Mouse (Mus musculus): ENCODE data around the gene Trp53i11. TPM values are rescaled to one million over a fixed set of nuclear protein-coding genes. Genes with fewer than 3 reads are reported as not detected.
A peak's percentile ranks its signal among the peaks of the same experiment; 100 is the strongest.

Gene Trp53i11
- 10 to 100 TPM; 49.2 to 53.7 TPM for total RNA-seq (2021)
- long read RNA-seq, experiment 1, transcript Trp53i11-201 (8 exons, 2,654 nt), result major isoform, 41 of 74 reads
- long read RNA-seq, experiment 1, transcript Trp53i11-202 (8 exons, 2,703 nt), result minor isoform, 13 of 74 reads
- long read RNA-seq, experiment 1, partial matches to known transcripts, result 9 of 74 reads
- long read RNA-seq, experiment 1, other reads (novel, unspliced or antisense), result 11 of 74 reads
- long read RNA-seq, experiment 2, transcript Trp53i11-201 (8 exons, 2,654 nt), result major isoform, 53 of 102 reads
- long read RNA-seq, experiment 2, transcript Trp53i11-202 (8 exons, 2,703 nt), result minor isoform, 17 of 102 reads
- long read RNA-seq, experiment 2, partial matches to known transcripts, result 6 of 102 reads
- long read RNA-seq, experiment 2, other reads (novel, unspliced or antisense), result 26 of 102 reads

DNA sequence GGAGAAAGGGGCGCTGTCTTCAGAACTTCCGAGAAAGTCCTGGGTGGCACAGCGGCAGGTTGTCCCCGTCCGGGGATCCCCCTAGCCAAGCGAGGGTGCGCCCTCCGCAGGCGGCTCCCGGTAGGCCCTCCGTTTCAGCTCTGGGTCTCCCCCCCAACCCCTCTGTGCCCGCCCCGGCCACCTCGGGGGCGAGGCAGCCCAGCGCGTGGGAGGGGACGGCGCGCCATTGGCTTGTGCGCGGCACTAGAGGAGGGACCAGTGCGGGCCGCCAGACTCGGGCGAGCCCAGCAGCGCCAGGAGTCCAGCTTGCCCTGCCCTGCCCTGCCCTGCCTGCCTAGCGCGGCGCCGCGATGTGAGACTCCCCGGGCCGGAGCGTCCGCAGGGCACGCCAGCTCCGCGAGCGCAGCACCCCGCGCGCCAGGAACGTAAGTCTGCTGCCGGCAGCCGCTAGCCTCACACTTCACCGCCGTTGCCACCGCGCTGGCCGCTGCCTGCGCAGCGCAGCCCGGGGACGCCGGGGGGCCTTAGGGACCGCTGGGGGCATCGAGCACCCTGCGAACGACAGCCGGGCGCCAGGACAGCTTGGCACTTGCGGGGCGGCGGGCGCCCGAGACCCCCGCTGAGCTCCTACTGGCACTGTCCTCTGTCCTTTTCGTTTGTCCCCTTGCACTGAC is at the start of gene Trp53i11:
TSS of gene Trp53i11 (plus strand) at position 226 of the 674 bp plus-strand sequence.
- peak; percentile 70 to 72 for DNase-seq (ENCODE audit: low spot score in 2 of 2)

DNA sequence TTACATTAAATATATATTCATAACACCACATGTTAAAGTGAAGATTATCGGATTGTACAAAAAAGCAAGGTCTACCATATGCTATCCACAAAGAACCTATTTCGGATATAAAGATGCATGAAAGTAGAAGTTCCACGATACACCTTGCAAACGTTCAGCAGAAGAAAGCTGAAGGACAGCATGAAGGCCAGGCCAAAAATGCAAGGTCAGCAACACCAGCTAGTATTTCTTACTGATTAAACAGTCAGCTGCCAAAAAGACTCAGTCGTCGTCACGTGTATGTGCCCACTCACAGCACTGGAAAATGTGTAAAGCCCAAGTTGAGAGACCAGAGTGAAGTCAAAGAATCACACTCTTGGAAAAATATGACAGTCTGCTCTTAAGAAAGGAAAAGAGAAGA is 47.9 kb upstream of the Trp53i11 start:
- DNase-seq (ENCODE audit: low spot score in 2 of 2), result no peak

DNA sequence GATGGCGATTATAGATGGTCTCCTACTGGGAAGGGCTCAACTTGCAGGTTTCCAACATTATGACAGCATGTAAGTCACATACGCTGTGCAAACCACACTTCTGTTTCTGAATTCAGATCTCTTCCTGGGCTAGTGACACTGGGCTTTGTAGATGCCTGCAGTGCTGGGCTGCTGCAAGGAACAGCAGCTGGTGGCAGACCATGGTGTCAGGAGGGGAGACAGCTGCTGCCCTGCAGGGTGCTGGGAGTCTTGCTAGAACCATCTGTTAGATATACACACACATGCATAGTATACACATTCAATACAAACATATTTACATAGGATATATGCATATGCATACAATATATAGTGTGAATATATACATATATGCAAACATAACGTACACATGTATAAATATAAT is 46.0 kb upstream of the Trp53i11 start:
- no peak for DNase-seq (ENCODE audit: low spot score in 2 of 2)

DNA sequence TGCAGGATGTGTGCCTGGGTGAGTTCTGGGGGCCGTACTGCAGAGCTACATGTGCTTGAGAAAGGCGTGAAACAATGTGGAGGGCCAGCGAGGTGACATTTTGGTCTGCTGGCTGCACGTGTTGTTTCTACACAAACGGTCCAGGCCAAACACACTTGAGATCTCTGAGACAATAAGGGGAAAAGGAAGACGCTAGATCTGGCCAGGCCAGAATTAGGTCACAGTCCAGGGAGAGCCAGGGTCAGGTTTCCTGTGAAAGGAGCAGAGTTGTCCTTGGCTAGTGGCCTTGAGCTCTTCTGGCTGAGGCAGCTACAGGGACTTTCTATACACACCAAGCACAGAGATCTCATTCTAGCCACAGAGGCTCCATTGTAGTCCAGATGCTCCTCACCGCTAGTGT is 44.7 kb upstream of the Trp53i11 start:
- DNase-seq (ENCODE audit: low spot score in 2 of 2), result no peak

DNA sequence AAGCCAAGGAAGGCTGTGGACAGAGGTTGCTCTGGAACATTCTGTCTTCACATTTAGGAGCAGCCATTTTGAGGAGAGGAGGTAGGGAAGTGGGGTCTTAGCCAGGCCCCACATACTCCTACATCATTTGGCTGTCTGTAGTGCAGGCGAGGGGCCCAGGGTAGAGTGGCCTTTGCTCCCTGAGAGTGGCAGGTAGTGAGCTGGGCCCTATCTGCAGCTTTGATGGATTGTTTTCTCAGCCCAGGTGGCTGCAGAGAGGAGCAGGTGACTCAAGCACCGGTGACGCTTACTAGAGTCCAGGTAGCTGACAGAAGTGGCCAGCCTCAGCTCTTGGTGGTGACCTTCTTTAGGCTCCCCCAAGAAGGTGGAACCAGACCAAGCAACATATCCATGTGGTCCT is 43.2 kb upstream of the Trp53i11 start:
- DNase-seq (ENCODE audit: low spot score in 2 of 2), result no peak

DNA sequence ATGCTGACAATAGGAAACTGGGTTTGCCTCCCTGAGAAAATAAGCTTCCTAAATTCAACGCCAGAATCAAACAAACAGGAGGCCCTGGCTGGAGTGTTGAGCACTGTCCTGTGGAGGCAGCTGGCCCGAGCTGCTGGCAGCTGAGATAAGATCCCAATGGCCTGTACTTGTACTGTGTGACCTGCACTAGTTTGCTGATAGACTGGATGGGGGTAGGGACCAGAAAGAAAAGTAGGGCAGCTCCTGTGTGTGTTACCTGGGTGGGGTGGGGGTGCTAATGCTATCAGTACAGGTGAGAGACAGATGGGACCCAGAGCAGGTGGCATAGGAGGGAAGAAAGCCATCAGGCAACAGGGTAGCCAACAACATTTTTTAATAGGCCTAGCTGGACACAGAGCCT is 37.3 kb upstream of the Trp53i11 start:
- no peak for DNase-seq (ENCODE audit: low spot score in 2 of 2)

DNA sequence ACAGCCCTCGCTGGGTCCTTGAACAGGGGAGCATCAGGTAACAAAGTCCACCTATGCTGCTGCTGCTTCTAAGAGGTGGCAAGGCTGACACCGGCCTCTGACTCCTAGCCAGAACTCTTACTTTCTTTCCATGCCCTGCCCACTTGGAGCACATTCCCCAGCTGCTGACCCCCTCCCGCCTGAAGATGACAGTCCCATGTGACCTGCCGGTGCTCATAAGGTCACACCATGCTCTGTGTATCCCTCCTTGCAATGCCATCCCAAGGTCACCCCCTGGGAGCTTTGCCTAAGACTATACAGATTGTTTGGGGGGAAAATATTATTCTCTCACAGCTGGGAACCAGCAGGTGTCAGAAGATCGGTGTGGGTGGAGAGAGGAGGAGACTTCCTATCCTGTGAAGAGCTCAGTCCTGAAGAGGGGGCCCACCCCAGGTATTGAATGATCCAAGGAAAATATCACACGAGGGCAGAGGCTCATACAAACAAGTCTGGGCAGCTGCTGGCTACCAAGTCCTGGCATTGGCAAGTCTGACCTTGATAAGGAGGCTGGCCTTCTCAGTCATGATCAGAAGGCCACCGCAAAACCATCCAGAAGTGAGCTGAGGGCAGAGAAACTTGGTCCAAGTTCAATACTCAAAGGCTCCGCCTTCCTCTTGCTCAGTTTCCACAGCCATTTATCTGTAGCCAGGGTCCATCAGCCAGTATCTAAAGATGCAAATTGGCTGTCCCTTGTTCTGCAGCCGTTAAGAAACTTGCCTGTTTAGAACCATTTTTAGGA is 36.5 kb upstream of the Trp53i11 start:
- DNase-seq (ENCODE audit: low spot score in 2 of 2), result no peak

DNA sequence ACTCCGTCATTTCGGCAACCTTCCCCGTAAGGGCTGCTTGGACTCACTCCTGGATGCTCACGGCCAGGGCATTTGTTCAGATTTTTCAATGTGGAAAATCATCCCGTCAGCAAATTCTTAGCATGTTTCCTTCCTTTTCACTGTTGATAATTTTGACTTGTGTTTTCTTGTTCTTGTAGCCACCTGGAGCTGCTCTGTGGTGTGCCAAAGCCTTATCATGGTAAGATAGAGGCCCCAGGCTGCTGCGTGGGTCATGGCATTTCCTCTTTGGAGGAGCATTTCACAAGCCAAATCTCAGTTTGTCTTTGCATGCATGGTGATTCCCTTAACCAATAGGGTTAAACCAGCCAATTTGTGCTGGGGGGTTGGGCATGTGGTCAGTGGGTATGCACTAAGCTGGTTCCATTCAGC is 35.2 kb upstream of the Trp53i11 start:
- DNase-seq (ENCODE audit: low spot score in 2 of 2), result no peak

DNA sequence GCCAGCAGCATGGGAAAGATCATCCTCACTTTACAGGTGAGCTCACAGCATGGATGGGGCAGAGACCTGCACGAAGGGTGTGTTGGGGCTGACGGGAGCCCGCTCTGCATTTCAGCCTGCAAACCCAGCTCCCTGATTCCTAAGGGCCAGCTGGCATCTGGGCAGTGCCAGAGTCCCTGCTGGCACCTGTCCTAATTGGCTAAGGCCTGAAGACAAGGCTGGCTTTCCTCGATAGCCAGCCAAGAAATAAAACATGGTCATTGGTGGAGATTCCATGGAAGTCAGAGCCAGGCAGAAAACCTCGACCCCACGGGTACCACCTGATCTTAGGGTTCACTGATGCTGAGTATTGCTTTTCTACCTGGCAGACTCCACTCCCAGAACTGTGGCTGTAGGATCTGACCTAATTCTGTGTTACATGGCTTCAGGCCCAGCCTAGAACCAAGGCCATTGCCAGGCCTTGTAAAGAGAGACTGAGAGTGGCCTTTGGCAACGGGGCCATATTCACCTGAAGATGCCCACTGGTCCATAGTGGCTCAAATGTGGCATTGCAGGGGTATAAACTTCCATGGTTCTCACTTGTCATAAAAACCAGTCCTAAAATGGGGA is 34.4 kb upstream of the Trp53i11 start:
- peak; percentile 49 to 72 for DNase-seq (ENCODE audit: low spot score in 2 of 2)

DNA sequence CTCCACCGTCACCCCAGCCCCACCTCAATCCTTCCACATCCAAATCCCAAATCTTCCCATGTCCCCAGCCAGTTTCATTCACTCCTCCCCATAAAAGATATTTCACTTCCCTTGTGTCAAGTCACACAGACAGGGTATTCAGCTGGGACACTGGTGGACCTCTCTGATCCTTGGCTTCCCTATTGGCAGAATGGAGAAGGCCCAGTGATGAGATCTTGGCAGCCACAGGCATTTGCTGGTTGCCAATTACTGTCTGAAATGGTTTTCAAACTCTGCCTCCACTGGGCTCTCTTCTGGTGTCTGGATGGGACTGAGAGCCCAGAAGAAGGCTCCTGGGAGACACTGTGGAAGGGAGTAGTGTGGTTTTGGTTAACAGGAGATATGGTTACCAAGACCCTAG is 33.5 kb upstream of the Trp53i11 start:
- no peak for DNase-seq (ENCODE audit: low spot score in 2 of 2)

DNA sequence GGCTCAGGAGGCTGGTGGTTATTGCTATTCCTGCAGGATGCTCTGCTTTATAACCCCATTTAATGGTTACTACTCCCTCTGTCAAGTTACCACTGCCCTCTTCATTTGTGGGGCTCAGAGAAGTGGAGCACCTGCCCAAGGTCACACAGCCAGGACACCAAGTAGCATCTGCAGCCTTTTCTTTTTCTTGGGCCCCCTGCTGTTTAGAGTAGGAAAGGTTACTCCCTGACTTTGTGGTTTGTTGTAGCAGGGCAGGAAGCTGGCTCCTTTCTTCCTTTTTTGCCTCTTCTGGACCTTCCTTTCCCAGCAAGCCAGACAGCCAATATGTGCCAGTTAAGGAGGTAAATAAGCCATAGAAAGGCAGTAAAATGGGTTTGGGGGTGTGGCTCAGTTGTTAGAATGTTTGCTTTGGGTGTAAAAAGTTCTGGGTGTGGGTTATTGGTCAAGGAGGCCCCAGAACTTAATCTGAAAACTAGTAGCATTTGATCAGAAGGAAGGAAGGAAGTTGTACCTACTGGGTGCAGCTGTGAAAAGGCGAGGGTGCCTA is 32.8 kb upstream of the Trp53i11 start:
- no peak for DNase-seq (ENCODE audit: low spot score in 2 of 2)

DNA sequence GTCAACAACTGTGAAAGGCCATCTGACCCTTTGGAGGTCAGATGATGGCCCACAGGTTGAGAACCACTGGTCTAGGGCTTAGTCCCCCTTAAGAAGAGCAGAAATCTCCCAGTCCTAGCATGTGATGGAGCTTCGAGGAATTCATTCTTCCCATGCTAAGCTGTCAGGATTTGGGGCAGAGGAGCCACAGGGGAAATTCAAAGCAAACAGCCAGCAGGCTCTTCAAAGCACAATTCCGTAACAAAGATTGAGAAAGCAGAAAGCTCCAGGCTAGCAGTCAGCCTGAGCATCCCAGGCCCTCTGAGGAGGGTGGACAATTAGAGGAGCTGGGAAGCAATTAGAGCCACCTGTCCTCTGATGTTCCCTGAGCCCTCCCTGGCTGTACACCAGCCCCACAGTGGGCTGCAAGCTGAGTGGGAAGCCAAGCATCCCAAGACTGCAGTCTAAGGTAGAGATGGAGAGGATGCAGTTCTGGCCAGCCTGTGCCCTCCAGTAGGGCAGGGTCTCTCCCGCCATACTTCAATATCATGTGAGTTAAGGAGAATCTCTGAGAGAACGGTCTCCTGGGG is 26.8 kb upstream of the Trp53i11 start:
- DNase-seq (ENCODE audit: low spot score in 2 of 2), result no peak

DNA sequence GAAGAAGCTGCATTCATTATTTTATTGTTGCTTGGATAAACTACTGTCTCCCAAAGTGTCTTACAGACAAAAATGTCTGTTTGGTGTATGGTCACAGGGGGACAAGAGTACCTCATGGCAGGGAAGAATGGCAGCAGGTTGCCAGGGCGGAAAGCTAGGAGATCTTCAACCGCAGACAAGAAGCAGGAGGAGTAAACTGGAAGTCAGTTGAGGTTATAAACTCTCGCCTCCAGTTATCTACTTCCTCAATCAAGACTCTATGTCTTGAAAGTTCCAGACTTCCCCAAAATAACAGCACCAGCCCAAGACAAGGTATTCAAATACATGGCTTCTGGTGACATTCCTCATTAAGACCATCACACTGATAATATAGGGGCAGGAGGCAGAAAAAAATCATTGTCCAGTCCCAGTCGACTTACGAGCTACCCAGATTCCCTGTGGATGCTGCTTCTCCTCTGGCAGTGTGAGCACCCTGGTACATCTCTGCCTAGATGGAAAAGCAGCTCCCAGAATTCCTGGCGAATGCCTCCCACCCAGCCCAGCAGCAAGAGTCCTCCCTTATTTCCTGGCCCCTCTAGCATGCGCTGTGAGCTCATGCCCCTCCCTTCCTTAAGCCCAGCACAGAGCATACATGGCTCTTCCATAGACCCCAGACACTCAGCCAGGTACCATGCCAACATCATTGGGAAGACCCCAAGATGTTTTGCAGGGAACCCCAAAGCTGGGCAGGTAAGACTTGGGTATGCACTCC is 25.3 kb upstream of the Trp53i11 start:
- no peak for DNase-seq (ENCODE audit: low spot score in 2 of 2)

DNA sequence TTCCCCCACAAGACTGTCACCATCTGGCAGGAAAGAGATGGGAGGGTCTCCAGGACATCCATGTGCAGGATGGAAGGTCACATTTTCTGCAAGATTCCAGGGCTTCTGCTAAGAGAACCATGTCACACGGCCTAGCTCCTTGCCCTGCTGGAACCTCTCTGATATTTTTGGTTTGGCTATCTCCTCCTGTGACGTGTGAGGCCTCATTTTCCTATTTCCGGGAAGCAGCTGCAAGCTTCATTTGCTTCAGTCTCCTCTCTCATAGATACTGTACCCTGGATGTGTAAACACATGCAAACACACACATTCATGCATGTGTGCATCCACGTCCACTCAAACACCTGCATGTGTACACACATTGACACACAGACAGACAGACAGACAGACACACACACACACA is 24.6 kb upstream of the Trp53i11 start:
- no peak for DNase-seq (ENCODE audit: low spot score in 2 of 2)

DNA sequence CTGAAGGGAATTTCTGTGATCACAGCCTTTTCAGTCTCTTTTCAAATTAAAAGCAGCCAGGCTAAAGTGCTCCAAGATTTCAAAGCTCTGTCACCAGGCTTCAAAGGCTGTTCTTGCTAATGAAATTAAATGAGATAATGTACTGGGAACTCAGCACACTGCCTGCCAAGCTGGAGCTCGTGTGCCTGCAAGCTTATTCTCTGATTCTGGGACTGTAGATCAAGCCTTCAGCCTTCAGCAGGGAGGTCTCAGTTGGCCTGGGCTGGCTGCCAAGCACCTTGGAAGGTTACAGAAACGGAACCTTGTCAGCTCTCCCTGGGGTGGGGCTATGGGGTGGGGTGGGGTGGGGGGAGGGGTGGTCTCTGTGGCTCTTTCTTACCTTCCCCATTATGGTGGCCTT is 24.0 kb upstream of the Trp53i11 start:
- no peak for DNase-seq (ENCODE audit: low spot score in 2 of 2)

DNA sequence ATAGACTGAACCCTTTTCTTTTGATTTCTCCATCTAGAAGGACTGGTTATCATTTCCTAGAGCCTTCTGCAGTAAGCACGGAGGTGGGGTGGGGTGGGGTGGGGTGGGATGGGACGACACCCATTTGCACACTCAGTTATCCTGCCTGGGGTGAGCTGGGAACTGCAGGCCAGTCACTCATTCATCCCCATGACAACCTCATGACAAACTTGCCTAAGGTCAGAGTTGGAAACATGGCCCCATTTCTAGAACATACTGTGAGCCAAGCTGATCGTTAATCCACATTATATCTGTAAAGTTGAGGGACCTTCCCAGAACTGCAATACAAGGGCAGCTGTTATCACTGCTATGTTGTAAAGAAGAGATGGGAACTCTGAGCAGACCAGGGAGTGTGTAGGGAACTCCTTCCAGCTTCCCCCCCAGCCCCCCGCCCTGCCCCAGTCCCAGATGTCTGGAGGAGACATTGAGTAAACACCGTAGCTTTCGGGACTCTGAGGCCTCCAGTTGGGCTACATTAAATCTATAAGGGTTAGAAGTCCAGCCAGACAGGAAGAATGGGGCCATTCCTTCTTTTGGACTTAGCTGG is 23.5 kb upstream of the Trp53i11 start:
- DNase-seq (ENCODE audit: low spot score in 2 of 2), result no peak

DNA sequence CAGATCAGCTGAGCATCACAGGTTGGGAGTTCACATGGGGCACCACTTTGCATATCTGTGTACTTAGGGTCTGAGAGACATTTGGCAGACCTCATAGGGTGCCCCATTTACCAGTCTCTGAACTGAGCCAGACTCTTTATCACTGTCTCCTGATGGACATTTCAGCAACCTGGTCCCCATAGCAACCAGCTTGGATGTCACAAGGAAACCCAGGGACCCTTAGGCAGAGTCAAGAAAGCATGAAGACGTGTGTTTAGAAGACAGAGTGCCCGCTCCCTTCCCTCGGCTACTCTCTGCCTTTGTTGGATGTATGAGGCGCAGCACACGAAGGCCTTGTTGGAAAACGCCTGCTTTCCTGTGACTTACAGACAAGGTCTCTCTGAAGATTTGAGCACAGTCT is 21.1 kb upstream of the Trp53i11 start:
- DNase-seq (ENCODE audit: low spot score in 2 of 2), result no peak

DNA sequence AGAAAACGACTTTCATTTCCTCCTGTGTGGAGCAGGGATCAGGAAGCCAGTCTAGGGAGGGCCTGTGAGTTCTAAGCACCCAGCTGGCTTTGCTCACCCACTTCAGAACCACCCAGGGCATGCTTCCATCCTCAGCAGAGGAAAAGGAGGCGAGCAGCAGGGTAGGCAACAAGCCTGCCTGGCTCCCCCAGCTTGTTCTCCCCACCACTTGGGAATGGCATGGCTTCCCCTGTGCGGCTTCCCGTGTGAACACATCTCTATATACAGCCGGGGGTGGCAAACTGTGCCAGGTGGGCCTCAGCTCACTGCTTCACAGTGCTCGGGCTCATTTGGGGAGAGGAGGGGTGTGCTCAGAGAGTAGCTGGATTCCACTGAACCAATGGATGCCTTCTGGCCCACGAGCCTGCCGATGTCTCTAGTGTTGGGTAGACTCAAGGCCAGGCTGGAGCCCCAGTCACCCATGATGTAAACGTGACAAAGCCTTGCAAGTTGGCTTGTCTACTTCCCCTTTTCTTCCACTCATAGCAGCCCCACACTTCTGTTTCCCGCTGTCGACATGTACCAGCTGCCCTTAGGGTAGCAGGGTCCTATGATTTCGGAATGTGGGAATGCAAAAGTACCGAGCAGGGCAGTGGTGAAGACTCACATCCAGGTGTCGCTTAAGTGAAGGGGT is 20.5 kb upstream of the Trp53i11 start:
- no peak for DNase-seq (ENCODE audit: low spot score in 2 of 2)

DNA sequence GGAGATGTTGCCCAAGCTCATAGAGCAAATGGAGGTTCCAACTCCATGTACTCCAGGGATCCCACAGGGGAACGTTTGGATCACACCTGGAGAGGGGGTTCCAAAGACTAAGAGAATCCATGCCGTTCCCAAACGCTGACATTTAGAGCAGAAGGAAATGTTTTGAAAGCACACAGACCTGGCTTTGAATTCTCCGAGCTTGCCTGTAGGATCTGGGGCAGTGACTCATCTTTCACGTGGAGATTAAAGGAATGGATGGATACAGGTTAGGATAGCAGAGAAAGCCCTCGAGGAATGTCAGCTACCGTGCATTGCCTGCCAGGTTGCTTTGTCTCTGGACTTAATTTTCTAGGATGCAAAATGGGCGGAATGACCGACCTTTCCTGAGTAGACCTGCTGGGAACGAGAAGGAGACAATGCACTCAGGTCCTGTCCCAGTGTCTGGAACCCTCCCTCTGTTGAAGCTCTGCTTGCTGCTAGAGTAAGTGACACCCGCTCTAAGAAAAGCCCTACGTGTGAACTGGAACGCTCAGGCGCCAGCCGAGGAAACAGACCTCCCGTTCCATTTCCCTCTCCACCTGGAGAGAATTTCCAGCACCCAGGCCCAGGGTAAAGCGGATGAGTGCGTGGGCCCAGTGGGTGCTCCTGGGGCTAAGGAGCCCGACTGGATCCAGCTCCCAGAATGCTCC is 17.0 kb upstream of the Trp53i11 start:
- no peak for DNase-seq (ENCODE audit: low spot score in 2 of 2)
